In the genomic region with DNA sequence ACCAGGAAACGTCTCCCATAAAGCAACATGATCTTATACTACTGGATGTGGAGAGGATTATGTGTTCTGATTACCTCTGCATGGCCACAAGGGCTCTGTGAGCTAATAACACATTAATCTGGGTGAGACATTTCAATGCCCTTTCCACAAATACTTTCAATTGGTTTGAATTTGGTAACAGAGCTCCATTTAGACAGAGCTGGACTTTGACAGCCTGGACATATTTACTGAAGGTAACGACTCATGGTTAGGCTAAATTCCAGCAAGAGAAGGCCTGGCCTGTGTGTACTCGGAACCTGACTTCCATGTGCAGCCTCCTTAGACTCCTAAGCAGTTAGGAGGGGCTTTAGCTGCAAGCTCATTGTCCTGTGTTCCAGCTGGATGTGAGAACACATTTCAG, we compare ENCODE assay signal across 24 mouse cellular contexts.
"Had no signal": no experiment of that assay in that cellular context is flagged by ENCODE, and none has a peak within 500 bp of the region (broad histone marks: within the 10 kb centered on the region; RNA-seq: fewer than 3 reads in every experiment).

No protein-coding gene starts in this region.

- H3K27me3 ChIP-seq: intestine, embryonic 15.5 days; limb, embryonic 13.5 days; liver, embryonic 13.5 days; lung, embryonic 15.5 days; megakaryocyte, embryonic 14.5 days; midbrain, embryonic 13.5 days; neural tube, embryonic 13.5 days; stomach, embryonic 15.5 days had no signal

- H3K9ac ChIP-seq: intestine, embryonic 15.5 days; limb, embryonic 13.5 days; liver, embryonic 13.5 days; lung, embryonic 15.5 days; midbrain, embryonic 13.5 days; neural tube, embryonic 13.5 days; stomach, embryonic 15.5 days had no signal

- H3K9me3 ChIP-seq: intestine, embryonic 15.5 days; limb, embryonic 10.5 days; limb, embryonic 13.5 days; liver, embryonic 13.5 days; lung, embryonic 15.5 days; megakaryocyte, embryonic 14.5 days; midbrain, embryonic 10.5 days; midbrain, embryonic 13.5 days; neural tube, embryonic 13.5 days; stomach, embryonic 15.5 days had no signal

- H3K4me1 ChIP-seq: midbrain, embryonic 10.5 days had no signal

- ATAC-seq: intestine, embryonic 15.5 days; midbrain, embryonic 13.5 days; midbrain, embryonic 16.5 days had no signal

- H3K4me3 ChIP-seq: intestine, embryonic 15.5 days; layer of hippocampus, adult 2 months; limb, embryonic 10.5 days; limb, embryonic 13.5 days; liver, embryonic 13.5 days; lung, embryonic 15.5 days; megakaryocyte, embryonic 14.5 days; midbrain, embryonic 10.5 days; midbrain, embryonic 13.5 days; myocyte; neural tube, embryonic 13.5 days; stomach, embryonic 15.5 days had no signal

- H3K4me2 ChIP-seq: intestine, embryonic 15.5 days; limb, embryonic 13.5 days; liver, embryonic 13.5 days; lung, embryonic 15.5 days; midbrain, embryonic 13.5 days; neural tube, embryonic 13.5 days; stomach, embryonic 15.5 days had no signal

- H3K27ac ChIP-seq: intestine, embryonic 15.5 days; layer of hippocampus, adult 2 months; limb, embryonic 10.5 days; limb, embryonic 13.5 days; liver, embryonic 13.5 days; lung, embryonic 15.5 days; midbrain, embryonic 10.5 days; midbrain, embryonic 13.5 days; neural tube, embryonic 13.5 days; stomach, embryonic 15.5 days had no signal

- DNase-seq: kidney, postnatal 14 days; layer of hippocampus, adult 9-11 months; liver, embryonic 13.5 days; lung, adult 18-20 months; lung, postnatal 10 days; lung, postnatal 36 days; retina, postnatal 1 day; right cerebral cortex, postnatal 25 days; spleen, adult 18-20 months; thymus, adult 18-20 months; thymus, postnatal 14 days; thymus, postnatal 4 days had no signal
